Mouse (Mus musculus) midbrain, embryonic 13.5 days (tissue): ENCODE results near the gene Lamp2. TPM values are rescaled to one million over a fixed set of nuclear protein-coding genes. Genes with fewer than 3 reads are reported as not detected.
"Not testable (repeated sequence)": the region's sequence is repeated elsewhere in the genome, so short reads cannot be mapped to it uniquely, and the experiment has no call there.

Experiments used
- ATAC-seq: fragments of 200-750 bp; cut with Nextera tagmentation; 2 replicates; pipeline ENCODE4 v1.8.0; 2017; ENCODE audit warnings: mild to moderate bottlenecking, moderate TSS enrichment, moderate library complexity
- H3K27ac ChIP-seq: fragments of 300-500 bp; sonication (generic); 2 replicates; pipeline ENCODE4 v1.5.1; 2015; ENCODE audit warnings: inconsistent platforms, mild to moderate bottlenecking, moderate library complexity
- H3K27me3 ChIP-seq: fragments of 300-500 bp; sonication (generic); 2 replicates; pipeline ENCODE4 v1.6.1; 2015; ENCODE audit warnings: mild to moderate bottlenecking, inconsistent platforms
- H3K36me3 ChIP-seq: fragments of 300-500 bp; sonication (generic); 2 replicates; pipeline ENCODE4 v1.6.1; 2015; ENCODE audit warnings: mild to moderate bottlenecking, inconsistent platforms
- H3K4me1 ChIP-seq: fragments of 300-500 bp; sonication (generic); replicated peaks from 2 replicates; pipeline ENCODE4 v1.6.1; 2015; ENCODE audit warnings: inconsistent platforms
- H3K4me2 ChIP-seq: fragments of 300-500 bp; sonication (generic); replicated peaks from 2 replicates; pipeline ENCODE4 v1.6.1; 2015; ENCODE audit warnings: moderate library complexity, mild to moderate bottlenecking, inconsistent platforms
- H3K4me3 ChIP-seq: fragments of 300-500 bp; sonication (generic); replicated peaks from 2 replicates; pipeline ENCODE4 v1.5.1; 2015; ENCODE audit warnings: mild to moderate bottlenecking, inconsistent platforms
- H3K9ac ChIP-seq: fragments of 300-500 bp; sonication (generic); replicated peaks from 2 replicates; pipeline ENCODE4 v1.6.1; 2015; ENCODE audit warnings: mild to moderate bottlenecking, inconsistent platforms
- H3K9me3 ChIP-seq: fragments of 300-500 bp; sonication (generic); 2 replicates; pipeline ENCODE4 v1.6.1; 2016; ENCODE audit warnings: mild to moderate bottlenecking, inconsistent platforms
- WGBS: fragments of 180-500 bp; shearing (Covaris S2); methylation state at CpG from one replicate; pipeline ENCODE4 v1.1.7; 2015; 5-methylcytosine and 5-hydroxymethylcytosine counted together
- polyA plus RNA-seq: library from polyadenylated mRNA; unstranded; fragments of >200 nt; fragmentation: Nextera tagmentation; extraction: Ambion mirVana; gene quantifications from 2 replicates; pipeline ENCODE4 v1.2.1, GENCODE M21; 2015

Gene Lamp2
- polyA plus RNA-seq, 1 experiment from 2014 or later, result 56.4 TPM

- no peak overlapping the region for H3K4me3 ChIP-seq
- no peak overlapping the region for H3K4me2 ChIP-seq
- H3K27ac ChIP-seq, result no peak overlapping the region
- no peak overlapping the region for H3K9ac ChIP-seq
- H3K4me1 ChIP-seq, result no peaks in the 10 kb centered on the region
- H3K9me3 ChIP-seq, result no peaks in the 10 kb centered on the region
- no peaks in the 10 kb centered on the region for H3K27me3 ChIP-seq
- H3K36me3 ChIP-seq, result 0 out of 2 replicates have a peak, but pooled peaks cover 4% of the 10 kb centered on the region
- WGBS, result 90% methylated on average over 3 of the region's 3 CpGs
- ATAC-seq, result no peak
Observed at GRCm38 (mm10) chrX:38423096-38423495, 33.2 kb downstream of the Lamp2 start.

DNA sequence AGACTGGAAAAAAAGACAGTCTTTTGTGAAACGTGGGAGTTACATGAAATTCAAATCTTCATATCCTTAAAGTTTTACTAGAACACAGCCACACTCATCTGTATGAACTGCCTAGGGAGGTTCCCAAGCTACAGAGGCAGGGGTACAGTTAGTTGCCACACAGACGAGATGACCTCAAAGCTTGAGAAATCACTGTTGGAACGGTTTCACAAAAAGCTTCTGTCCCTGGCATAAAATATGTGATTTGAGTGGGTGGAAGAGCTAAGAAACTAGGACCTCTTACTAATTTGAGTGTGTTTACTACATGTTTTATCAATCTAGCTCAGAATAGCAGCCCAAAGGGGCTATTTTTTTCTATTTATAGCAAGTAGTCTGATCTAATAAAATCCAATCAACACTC lies 33.9 kb downstream of the Lamp2 start:
- no peak overlapping the region for H3K9ac ChIP-seq
- H3K9me3 ChIP-seq, result no peaks in the 10 kb centered on the region
- 0 out of 2 replicates have a peak, but pooled peaks cover 2% of the 10 kb centered on the region for H3K36me3 ChIP-seq
- no peaks in the 10 kb centered on the region for H3K27me3 ChIP-seq
- no peak overlapping the region for H3K4me3 ChIP-seq
- no peaks in the 10 kb centered on the region for H3K4me1 ChIP-seq
- no peak for ATAC-seq
- 83% methylated on average over 3 of the region's 3 CpGs for WGBS
- H3K27ac ChIP-seq, result no peak overlapping the region
- no peak overlapping the region for H3K4me2 ChIP-seq

- H3K4me1 ChIP-seq, result no peaks in the 10 kb centered on the region
- H3K27ac ChIP-seq, result no peak overlapping the region
- no peak for ATAC-seq
- H3K4me2 ChIP-seq, result no peak overlapping the region
- WGBS, result 53% methylated on average over 3 of the region's 3 CpGs
- H3K9ac ChIP-seq, result no peak overlapping the region
- no peak overlapping the region for H3K4me3 ChIP-seq
- no peaks in the 10 kb centered on the region for H3K27me3 ChIP-seq
- no peaks in the 10 kb centered on the region for H3K36me3 ChIP-seq
- no peaks in the 10 kb centered on the region for H3K9me3 ChIP-seq
Observed at GRCm38 (mm10) chrX:38403879-38404278, 52.4 kb downstream of the Lamp2 start.

DNA sequence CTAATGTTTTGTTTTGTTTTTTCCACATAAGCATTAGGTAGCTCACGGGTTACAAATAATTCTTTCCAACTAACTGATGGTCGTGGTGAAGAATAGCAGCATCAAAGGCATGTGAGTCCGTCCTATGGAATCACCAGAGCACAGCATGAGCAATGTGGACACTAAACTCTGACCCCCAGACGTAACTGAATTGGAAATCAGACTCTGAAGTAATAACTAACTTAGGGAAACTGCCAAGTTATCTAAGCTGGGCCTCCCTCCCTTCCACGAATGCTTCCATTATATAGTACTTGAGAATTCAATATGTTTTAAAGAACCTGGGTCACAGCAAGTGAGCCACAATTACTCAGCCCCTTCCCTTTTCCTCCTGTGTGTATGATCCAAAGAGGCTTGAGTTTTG lies 53.3 kb downstream of the Lamp2 start:
- H3K9ac ChIP-seq, result no peak overlapping the region
- H3K9me3 ChIP-seq, result no peaks in the 10 kb centered on the region
- no peak overlapping the region for H3K27ac ChIP-seq
- H3K4me3 ChIP-seq, result no peak overlapping the region
- H3K27me3 ChIP-seq, result no peaks in the 10 kb centered on the region
- no peaks in the 10 kb centered on the region for H3K4me1 ChIP-seq
- H3K36me3 ChIP-seq, result no peaks in the 10 kb centered on the region
- no peak for ATAC-seq
- 76% methylated on average over 5 of the region's 5 CpGs for WGBS
- H3K4me2 ChIP-seq, result no peak overlapping the region

DNA sequence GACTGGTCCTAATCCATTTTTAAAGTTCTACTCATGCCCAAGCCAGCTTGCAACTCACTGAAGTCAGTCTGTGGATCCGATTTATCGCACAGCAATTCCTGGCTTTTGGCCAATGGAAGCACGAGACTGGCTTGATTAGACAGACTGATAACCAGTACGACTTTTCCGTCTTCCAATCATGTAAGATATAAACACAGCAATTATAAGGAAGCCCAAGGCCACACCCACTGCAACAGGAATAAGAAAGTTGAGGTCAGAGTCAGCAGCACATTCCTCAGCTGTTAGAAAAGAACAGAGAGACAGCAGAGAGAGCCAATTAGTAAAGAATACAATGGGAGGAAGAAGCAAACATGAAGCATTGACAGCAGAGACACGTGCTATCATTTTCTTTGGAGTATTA lies 54.2 kb downstream of the Lamp2 start:
- Histone ChIP-seq H3K4me3 (no peak overlapping the region), H3K9me3 (no peaks in the 10 kb centered on the region), H3K36me3 (no peaks in the 10 kb centered on the region), H3K9ac (no peak overlapping the region), H3K27ac (no peak overlapping the region), H3K4me2 (no peak overlapping the region), H3K4me1 (no peaks in the 10 kb centered on the region), H3K27me3 (no peaks in the 10 kb centered on the region)
- 80% methylated on average over 6 of the region's 6 CpGs for WGBS
- no peak for ATAC-seq

DNA sequence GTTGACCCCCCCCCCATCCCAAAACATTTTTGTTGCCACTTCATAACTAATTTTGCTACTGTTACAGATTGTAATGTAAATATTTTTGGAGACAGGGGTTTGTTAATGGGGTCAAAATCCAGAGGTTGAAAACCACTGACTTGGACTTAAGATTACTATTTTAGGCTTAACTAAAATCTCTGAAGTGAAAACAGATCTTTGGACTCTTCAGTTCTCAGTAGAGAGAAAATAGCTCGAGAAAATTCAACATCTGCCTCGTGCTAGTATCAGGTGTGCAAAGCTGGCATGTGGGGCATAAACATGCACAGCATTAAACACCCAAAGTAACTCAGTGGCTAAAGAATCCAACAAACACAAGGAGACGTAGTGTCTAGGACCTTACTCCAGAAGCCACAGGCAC lies 55.6 kb downstream of the Lamp2 start:
- Histone ChIP-seq H3K4me2 (no peak overlapping the region), H3K27ac (no peak overlapping the region), H3K4me3 (no peak overlapping the region), H3K4me1 (no peaks in the 10 kb centered on the region), H3K36me3 (no peaks in the 10 kb centered on the region), H3K9me3 (no peaks in the 10 kb centered on the region), H3K9ac (no peak overlapping the region), H3K27me3 (no peaks in the 10 kb centered on the region)
- ATAC-seq, result no peak
- 88% methylated on average over 3 of the region's 3 CpGs for WGBS

DNA sequence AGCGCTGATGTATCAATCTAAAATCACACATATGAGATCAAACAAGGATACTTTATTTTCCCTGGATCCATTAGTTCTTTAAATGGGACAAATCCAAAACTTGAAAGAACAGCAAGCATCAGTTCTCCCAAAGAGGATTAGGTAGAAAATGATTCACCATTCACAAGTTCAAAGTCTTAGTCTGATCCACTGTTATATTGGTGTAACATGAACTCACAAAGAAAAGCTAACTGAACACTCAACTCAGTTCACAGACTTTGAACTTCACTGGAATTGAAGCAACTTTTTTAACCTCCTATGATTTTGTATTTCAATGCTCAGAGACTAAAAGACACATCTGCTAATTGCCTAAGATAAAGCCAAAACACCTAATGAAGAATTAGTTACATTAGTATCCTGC lies 56.6 kb downstream of the Lamp2 start:
- ATAC-seq, result no peak
- Histone ChIP-seq H3K9me3 (no peaks in the 10 kb centered on the region), H3K4me3 (no peak overlapping the region), H3K27ac (no peak overlapping the region), H3K4me1 (no peaks in the 10 kb centered on the region), H3K36me3 (no peaks in the 10 kb centered on the region), H3K27me3 (no peaks in the 10 kb centered on the region), H3K4me2 (no peak overlapping the region), H3K9ac (no peak overlapping the region)
- WGBS, result 91% methylated on average over 1 of the region's 1 CpGs

DNA sequence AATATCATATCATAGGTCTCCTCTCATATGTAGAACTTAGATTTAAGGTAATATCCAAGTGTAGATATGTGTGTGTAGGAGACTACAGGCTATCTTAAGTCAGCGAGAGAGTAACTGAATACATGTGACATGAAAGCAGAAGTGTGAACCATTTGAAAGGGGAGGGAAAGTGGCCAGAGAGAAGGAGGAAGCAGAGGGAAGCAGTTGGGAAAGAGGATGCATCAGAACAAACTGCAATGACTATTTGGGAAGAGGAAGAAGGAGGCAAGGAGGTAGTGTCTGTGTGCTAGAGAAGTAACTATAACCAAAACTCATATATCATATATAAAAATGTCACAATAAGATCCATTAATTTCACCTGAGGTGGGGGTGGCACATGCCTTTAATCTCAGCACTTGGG lies 83.1 kb downstream of the Lamp2 start:
- not testable (repeated sequence) for H3K9me3 ChIP-seq, ATAC-seq, H3K4me2 ChIP-seq, H3K36me3 ChIP-seq, H3K4me1 ChIP-seq, H3K4me3 ChIP-seq, H3K27ac ChIP-seq, H3K27me3 ChIP-seq, H3K9ac ChIP-seq
- 83% methylated on average over 1 of the region's 1 CpGs for WGBS

GRCm38 (mm10) chrX:38364621-38365020 lies 91.6 kb downstream of the Lamp2 start:
- H3K4me2 ChIP-seq, H3K27ac ChIP-seq, H3K36me3 ChIP-seq, H3K27me3 ChIP-seq, H3K4me1 ChIP-seq, H3K4me3 ChIP-seq, H3K9ac ChIP-seq, H3K9me3 ChIP-seq, ATAC-seq: not testable (repeated sequence)
- 67% methylated on average over 1 of the region's 1 CpGs for WGBS

GRCm38 (mm10) chrX:38362016-38362415 lies 94.2 kb downstream of the Lamp2 start:
- H3K9me3 ChIP-seq, result no peaks in the 10 kb centered on the region
- no peaks in the 10 kb centered on the region for H3K36me3 ChIP-seq
- no peak for ATAC-seq
- H3K9ac ChIP-seq, result no peak overlapping the region
- no peaks in the 10 kb centered on the region for H3K4me1 ChIP-seq
- H3K27ac ChIP-seq, result no peak overlapping the region
- no peaks in the 10 kb centered on the region for H3K27me3 ChIP-seq
- no peak overlapping the region for H3K4me3 ChIP-seq
- 73% methylated on average over 8 of the region's 8 CpGs for WGBS
- no peak overlapping the region for H3K4me2 ChIP-seq

Other genes starting within 250 kb of the Lamp2 start
- gene Tmem255a, start 204.0 kb downstream of the Lamp2 start, polyA plus RNA-seq, result 17.5 and 21.9 TPM in 2 replicates
- not detected in 2 replicates for gene Atp1b4, start 140.3 kb downstream of the Lamp2 start, polyA plus RNA-seq
- 19.1 and 20.0 TPM in 2 replicates for gene Cul4b, start 119.7 kb upstream of the Lamp2 start, polyA plus RNA-seq
- gene Mcts1, start 144.1 kb upstream of the Lamp2 start, polyA plus RNA-seq, result 162 and 168 TPM in 2 replicates
- gene C1galt1c1, start 178.6 kb upstream of the Lamp2 start, polyA plus RNA-seq, result 26.8 and 27.8 TPM in 2 replicates